Mouse (Mus musculus) E14TG2a.4 (cell line): ENCODE data around the gene Thg1l.

Experiments used
- CTCF ChIP-seq: conservative IDR thresholded peaks from 2 replicates; pipeline ENCODE4 v1.5.1; 2014; ENCODE audit warnings: low read length
- POU5F1 ChIP-seq: IDR thresholded peaks from 2 replicates; pipeline ENCODE4 v1.6.1; 2014; ENCODE audit warnings: low read length, borderline replicate concordance

GRCm38 (mm10) chr11:45900233-45901015 is 54.9 kb downstream of the Thg1l start:
- TF ChIP-seq CTCF (no peak), POU5F1 (no peak)
